Mouse (Mus musculus) MEL (cell line): ENCODE measurements around the gene Acat2.
"Not testable (repeated sequence)": the region's sequence is repeated elsewhere in the genome, so short reads cannot be mapped to it uniquely, and the experiment has no call there.

Experiments
- CTCF ChIP-seq, 3 experiments: IDR thresholded peaks in 2 of 3; conservative IDR thresholded peaks in 1 of 3; 2 replicates each; pipeline ENCODE4 v1.5.1; 2011 to 2012; ENCODE audit warnings: low read length in 3 of 3, low read depth in 2 of 3, mild to moderate bottlenecking in 2 of 3, improper control_type of control experiment in 1 of 3, inconsistent platforms in 1 of 3, mixed read lengths in 1 of 3, moderate library complexity in 1 of 3; ENCODE audit not compliant: control insufficient read depth in 1 of 3, insufficient read depth in 1 of 3, poor library complexity in 1 of 3, severe bottlenecking in 1 of 3
- E2F4 ChIP-seq: IDR thresholded peaks from 2 replicates; pipeline ENCODE4 v1.6.1; 2011; ENCODE audit warnings: low read depth, low read length, improper control_type of control experiment, borderline replicate concordance
- POLR2A ChIP-seq, 2 experiments: IDR thresholded peaks; 2 replicates each; pipeline ENCODE4 v1.6.1; 2011 to 2012; ENCODE audit warnings: low read length in 2 of 2, mild to moderate bottlenecking in 2 of 2, control low read depth in 1 of 2, improper control_type of control experiment in 1 of 2, low read depth in 1 of 2, moderate library complexity in 1 of 2; ENCODE audit not compliant: control insufficient read depth in 1 of 2, insufficient read depth in 1 of 2, poor library complexity in 1 of 2
- SIN3A ChIP-seq: IDR thresholded peaks from 2 replicates; pipeline ENCODE4 v1.6.1; 2012; ENCODE audit warnings: low read length, improper control_type of control experiment, inconsistent platforms

GRCm38 (mm10) chr17:12931576-12931975 lies 29.0 kb downstream of the Acat2 start:
- TF ChIP-seq SIN3A; CTCF (IDR thresholded peaks at IDR 0.05 in 2 of 3, conservative IDR thresholded peaks at IDR 0.05 in 1 of 3; ENCODE audit: control insufficient read depth in 1 of 3, insufficient read depth in 1 of 3, low read depth in 2 of 3, low read length in 3 of 3, poor library complexity in 1 of 3, severe bottlenecking in 1 of 3); POLR2A (IDR thresholded peaks at IDR 0.05; ENCODE audit: control insufficient read depth in 1 of 2, insufficient read depth in 1 of 2, low read depth in 1 of 2, low read length in 2 of 2, poor library complexity in 1 of 2); E2F4: not testable (repeated sequence)
